Mouse (Mus musculus) common myeloid progenitor, adult 5-6 weeks (primary cell): ENCODE measurements around the gene Acads. TPM values are rescaled to one million over a fixed set of nuclear protein-coding genes. Genes with fewer than 3 reads are reported as not detected.
"Not testable (repeated sequence)": the region's sequence is repeated elsewhere in the genome, so short reads cannot be mapped to it uniquely, and the experiment has no call there.

Experiments
- ATAC-seq: replicated peaks from 2 replicates; pipeline ENCODE4 v1.8.0; 2016; ENCODE audit warnings: low read depth, mild to moderate bottlenecking, moderate TSS enrichment, inconsistent platforms; ENCODE audit not compliant: poor library complexity, severe bottlenecking
- total RNA-seq: library from RNA; stranded (forward); fragments of 200-1000, 187-1606 nt; gene quantifications from 2 replicates; pipeline ENCODE4 v1.2.3, GENCODE M21; 2017

Gene Acads
- total RNA-seq, result 19.5 and 32.2 TPM in 2 replicates

DNA sequence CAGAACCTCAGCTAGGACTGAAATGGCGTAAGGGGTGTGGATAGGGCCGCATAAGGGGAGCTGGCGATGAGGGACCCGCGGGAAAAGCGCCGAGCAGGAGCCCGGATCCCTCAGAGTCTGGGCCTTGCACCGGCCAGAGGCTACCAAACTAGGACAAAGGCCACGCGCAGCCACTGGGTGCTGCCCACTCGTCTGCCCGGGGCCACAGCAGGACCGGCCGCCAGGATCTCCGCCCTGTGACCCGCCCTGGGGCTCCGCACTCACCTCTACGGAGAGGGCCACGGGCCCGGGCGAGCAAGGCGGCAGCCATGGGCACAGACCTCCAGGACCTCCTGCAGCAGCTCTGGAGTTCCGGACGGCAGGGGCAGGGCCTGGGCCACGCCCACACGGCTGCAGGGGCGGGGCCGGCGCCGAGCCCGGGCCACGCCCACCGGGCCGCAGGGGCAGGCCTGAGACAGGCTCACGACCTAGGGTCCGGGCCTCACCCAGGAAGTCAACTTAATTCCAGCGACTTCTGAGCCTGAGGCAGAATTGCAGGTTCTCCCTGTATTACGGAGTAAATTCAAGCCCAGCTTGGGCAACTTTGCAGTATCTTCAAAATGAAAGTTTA, at the start of gene Acads:
Gene Acads, minus strand, starts transcription at position 386 of the 610 bp plus-strand sequence.
- peak; percentile 86 for ATAC-seq

DNA sequence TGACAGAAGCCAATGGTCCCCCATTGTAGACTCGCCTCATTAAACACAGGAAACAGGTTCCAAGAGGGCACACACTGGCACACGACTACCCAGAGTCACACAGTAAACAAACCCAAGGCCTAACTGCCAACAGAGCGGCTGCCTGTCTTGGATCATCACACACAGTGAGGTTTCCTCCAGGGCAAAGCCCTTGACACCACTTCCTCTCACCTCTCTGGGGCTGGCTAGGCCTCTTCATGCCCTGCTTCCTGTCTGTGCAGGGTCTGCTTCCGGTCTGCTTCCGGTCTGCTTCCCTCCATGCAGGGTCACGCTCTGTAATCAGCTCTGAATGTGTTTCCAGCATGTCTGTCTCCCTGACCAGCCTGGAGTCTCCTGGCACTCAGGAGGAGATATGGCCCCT, 48.2 kb upstream of the Acads start:
- ATAC-seq, result peak; percentile 76

DNA sequence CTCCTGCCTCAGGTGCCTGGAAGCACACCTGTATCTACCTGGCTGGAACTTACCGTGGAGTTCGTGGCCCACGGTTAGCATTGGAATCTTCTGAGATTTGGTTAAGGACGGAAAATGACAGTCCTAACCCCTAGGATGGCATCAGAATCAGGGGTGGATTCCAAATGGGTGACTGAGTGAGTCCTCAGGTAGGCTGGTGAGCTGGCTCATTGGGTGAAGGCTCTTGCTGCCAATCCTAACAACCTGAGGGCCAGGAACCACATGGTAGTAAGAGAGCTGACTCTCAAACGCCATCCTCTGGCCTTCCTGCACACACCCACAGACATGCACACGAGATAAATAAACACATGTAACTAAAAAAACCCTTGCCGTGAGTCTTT, 47.7 kb upstream of the Acads start:
- no peak for ATAC-seq

DNA sequence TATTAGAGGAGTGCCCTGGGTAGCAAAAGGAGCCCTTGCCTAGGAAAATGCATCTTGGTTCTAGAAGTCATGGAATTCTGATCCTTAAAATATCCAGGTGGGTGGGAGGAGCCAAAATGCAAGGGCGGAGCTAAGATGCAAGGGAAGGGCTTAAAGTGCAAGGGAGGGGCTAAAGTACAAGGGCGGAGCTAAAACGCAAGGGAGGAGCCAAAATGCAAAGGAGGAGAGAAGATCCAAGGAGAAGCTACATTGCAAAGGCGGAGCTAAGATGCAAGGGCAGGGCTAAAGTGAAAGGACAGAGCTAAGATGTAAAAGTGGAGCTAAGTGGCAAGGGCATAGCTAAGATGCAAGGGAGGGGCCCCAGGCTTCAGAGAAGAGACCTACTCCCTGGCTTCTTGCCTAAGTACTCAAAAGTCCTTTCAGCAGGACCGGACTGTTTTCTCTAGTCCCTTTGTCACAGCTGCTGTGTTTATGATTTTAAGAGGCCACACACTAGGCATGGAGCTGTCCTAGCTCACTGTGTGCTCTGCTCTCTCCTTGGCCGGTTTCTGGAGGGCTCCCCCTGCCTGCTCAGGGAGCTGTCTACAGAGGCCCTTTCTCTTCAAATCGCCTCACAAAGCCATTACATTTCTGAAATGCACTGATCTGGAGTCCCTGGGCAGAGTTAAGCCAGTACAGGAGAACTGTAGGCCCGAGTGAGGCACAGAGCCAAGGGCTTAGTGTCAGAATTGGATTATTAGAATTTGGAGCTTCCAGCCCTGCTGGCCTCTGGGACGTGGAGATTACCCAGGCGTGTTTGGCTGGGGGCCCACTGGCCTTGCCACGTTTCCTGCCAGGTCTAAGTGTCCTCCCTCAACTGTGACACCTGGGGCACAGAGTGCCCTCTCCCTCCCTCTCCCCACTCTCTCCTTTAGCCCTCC, 47.0 kb upstream of the Acads start:
- no peak for ATAC-seq

DNA sequence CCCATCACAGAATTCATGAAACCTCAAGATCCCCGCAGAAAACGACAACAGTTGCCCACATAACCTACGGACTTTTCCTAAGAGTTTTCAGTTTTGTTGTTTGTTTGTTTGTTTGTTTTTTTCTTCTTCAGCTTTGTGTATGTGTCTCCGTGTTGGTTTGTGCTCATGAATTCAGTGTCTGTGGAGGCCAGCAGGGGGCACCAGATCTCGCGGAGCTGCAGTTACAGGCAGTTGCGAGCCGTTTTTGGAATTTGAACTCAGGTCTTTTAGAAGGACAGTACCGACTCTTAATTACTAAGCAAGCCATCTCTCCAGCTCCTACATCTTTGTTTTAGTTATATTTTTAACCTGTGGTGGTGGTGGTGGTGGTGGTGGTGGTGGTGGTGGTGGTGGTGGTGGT, 46.2 kb upstream of the Acads start:
- no peak for ATAC-seq

DNA sequence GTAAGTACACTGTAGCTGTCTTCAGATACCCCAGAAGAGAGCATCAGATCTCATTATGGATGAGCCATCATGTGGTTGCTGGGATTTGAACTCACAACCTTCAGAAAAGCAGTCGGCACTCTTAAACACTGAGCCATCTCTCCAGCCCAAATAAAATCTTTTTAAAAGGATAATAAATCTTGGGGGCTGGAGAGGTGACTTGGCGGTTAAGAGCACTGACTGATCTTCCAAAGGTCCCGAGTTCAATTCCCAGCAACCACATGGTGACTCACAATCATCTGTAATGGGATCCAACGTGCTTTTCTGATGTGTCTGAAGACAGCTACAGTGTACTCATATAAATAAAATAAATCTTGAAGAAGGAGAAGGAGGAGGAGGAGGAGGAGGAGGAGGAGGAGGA, 45.3 kb upstream of the Acads start:
- ATAC-seq, result not testable (repeated sequence)

DNA sequence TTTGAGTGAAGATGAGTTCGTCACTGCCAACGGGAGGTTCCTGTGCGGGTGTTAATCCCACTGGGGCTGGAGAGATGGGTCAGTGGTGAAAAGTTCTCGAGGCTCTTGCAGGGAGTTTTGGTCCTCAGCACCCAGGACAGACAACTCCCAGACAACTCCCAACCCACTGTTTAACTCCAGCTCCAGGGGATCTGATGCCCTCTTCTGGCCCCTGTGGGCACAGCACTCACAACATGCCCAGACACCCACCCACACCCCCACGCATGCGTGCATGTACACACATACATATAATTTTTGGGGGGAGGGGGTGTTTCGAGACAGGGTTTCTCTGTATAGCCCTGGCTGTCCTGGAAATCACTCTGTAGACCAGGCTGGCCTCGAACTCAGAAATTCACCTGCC, 44.4 kb upstream of the Acads start:
- ATAC-seq, result no peak

DNA sequence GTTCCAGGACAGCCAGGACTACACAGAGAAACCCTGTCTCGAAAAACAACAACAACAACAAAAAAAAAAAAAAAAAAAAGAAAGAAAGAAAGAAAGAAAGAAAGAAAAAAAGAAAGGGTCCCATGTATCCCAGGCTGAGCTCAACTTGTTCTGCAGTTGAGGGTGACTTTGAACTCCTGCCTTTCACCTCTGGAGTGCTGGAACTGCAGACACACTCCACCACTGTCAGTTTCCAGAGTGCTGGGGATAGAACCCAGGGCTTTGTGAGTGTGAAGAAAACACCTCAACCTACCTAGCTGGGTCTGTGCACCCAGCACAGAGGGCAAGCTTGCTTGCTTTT, 42.8 kb upstream of the Acads start:
- ATAC-seq, result not testable (repeated sequence)

DNA sequence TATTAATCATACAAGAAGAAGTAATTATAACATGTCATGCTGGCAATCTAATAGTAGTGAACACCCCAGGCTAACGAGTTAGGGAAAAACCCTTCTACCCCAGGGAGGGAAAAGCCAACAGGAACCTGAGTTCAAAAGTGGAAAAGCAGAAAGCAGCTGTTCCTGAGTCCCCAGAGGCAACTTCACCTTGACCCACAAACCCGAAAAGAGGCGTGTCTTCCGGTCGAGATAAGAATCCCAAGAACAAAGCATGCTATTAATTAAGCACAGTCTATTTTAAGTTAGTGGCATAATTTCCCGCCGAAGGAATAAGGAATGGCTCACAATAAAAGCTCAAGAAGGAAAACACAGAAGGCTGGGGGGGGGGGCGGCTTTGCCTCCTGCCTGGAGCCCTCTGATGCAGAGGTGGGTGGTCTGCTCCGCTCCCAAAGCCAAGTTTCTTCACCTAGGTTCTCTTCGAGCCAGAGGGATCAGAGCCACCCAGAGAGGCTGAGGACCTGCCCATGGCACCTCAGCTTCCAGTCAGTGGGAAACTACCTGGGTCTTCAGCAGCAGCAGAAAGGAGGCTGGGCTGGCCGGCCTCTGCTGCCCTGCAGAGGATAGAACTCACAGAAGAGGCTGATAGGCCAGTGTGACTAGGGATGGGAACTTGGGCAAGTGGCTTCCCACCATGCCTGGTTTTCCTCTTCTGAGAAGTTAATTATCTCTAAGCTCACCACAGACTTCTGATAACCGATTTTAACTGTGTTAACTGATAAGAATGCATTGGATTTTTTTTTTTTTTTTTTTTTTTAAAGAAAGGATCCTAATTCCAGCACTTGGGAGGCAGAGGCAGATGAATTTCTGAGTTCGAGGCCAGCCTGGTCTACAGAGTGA, 42.2 kb upstream of the Acads start:
- no peak for ATAC-seq

DNA sequence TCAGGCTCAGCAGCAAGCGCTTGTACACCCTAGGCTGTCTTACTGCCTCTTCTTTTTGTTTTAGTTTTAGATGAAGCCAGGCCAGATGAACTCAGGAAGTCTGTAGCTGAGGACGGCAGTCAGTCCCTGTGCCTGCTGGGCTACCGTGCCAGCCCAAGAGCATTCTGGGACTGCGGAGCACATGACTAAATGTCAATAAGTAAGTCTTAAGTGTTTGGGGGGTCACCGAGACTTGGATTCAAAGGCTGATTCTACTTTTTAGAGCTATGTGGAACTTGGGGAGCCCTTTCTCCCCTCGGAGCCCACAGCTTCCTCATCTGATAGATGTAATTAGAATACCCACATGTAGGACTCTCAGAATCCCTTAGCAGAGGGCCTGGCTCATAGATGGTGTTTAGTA, 41.5 kb upstream of the Acads start:
- ATAC-seq, result no peak

DNA sequence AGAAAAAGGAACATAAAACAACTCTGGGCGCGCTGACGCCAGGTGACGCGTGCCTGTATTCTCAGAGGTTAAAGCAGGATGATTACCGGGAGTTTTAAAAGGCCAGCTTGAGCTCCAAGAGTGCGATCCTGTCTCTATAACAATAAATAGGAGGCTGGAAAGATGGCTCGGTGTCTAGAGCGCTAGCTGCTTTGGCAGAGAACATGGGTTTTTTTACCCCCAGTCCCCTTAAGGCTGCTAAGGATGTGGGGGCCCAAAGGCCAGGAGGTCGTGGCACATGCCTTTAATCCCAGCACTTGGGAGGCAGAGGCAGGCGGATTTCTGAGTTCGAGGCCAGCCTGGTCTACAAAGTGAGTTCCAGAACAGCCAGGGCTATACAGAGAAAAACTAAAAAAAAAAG, 40.0 kb upstream of the Acads start:
- ATAC-seq, result no peak

DNA sequence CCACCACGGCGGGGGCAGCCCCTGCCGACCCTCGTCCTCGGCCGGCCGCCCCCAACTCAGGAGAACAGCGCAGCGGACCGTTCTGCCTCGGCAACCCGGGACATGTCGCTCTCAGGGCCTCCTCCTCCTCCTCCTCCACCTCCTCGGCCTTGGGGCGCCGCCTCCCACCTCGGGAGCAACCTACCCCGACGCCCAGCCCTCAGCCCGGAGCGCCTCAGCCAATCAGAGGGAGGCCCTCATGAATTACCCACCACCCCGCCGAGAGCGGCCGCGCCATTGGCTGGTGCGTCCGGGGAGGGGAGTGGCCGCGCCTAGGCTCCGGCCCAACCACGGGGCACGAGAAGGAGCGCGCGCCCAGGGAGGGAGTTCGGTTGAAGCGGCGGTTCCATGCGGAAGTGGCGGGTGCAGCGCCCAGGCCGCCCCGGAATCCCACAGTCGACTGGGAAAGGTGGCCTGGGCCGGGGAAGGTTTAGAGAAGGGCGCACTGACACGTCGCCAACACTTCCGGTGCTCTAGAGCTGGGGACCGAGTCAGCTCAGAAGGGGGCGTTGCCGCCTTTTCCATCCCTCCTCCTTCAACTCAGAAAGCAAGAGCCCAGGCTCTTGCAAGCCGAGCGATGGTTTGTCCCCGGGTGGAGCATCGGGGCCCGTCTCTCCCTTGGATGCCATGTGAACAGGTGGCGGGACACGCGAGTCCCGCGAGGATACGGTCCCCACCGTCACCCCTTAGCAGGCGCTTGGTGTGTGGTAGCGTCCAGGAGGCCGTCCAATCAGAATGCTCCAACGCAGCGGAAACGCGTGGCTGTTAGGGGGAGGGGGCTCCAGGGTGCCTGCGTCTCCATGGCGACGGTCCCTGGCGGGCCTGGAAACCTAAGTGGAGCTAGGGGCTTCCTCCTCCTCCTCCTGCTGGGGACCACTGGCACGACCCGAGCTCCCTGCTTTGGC, 39.2 kb upstream of the Acads start, which contains the start of gene Mlec:
Gene Mlec, minus strand, starts transcription at position 140 of the 944 bp plus-strand sequence.
- peak; percentile 75 for ATAC-seq

DNA sequence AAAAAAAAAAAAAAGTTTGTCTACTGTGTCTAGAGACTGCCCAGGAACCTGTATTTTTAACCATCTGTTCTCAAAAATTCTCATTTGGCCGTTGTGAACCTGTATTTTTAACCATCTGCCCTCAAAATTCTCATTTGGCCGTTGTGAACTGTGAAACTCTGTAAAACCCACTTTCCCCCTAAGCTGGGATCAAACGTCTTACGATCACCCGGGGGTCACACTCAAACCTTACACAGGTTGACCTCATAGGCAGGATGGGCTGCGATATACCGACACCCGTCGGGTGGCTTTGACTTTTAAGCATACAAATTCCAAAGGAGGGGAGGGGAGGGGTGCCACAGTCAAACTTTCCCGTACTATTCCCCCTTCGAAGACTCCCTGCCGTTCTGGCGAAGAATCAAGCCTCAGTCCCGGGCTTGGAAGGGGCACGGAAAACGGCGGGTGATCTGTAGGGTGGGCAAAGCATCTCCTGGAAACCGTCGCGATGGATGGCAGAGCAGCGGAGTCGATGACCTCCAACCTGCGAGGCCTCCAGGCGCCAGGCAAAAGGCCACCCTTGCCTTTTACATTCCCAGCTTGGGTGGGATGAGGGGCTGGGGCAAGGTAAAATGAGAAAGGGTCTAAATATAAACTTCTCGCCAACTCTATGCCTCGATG, 37.9 kb upstream of the Acads start:
- no peak for ATAC-seq

DNA sequence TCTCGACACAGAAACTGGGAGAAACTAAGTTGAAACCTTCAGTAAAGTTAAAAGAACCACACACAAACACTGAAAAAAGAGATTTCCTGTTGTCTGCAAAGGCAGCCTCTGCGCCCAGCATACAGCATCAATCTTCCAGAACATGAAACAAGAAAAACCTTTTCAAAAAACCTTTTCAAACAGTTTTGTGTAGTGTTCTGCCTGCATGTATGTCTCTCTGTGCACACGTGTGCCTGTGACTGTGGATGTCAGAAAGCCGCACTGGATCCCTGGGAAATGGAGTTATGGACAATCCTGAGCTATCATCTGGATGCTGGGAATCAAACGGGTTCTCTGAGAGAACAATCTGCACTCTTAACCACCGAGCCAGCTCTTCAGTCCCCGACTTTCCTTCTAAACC, 37.3 kb upstream of the Acads start:
- ATAC-seq, result no peak

DNA sequence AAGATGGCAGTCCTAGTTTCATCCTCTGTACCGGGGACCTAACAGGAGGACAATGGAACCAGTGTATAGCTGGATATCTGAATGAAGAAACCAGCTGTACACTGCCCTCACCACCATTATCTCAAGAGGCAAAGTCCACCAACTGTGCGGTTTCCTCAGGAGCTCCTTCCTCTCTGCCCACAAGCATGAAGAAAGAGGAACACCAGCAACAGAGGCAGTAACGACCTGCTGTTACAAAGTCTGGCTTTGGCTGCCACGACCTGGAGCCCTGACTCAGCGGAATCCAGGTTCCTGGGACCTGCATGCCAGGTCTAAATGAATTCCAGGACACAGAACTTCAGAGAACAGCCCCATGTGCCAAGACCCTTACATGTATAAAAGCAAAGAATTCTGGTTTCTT, 36.7 kb upstream of the Acads start:
- ATAC-seq, result peak; percentile 55

DNA sequence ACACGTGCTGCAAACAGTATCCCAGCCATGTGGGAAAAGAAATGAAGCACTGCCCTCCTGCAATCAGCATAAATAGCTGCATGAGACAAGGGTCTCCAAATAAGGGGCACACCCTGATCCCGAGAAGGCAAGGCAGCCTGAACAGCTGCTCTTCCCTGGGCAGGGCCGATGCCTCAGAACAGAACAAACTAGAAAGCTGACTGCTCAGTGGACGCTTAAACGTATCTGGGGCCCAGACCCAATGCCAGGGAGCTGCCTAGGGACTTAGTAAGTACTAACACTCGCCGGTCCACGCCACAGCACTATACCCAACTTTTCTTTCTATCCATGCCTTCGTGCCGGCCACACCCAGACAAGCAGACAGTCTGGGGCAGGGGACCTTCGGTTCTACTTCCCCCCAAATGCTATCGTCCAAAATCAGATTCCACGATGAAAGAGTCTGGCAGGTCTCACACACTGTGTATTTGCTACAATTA, 36.0 kb upstream of the Acads start:
- no peak for ATAC-seq

DNA sequence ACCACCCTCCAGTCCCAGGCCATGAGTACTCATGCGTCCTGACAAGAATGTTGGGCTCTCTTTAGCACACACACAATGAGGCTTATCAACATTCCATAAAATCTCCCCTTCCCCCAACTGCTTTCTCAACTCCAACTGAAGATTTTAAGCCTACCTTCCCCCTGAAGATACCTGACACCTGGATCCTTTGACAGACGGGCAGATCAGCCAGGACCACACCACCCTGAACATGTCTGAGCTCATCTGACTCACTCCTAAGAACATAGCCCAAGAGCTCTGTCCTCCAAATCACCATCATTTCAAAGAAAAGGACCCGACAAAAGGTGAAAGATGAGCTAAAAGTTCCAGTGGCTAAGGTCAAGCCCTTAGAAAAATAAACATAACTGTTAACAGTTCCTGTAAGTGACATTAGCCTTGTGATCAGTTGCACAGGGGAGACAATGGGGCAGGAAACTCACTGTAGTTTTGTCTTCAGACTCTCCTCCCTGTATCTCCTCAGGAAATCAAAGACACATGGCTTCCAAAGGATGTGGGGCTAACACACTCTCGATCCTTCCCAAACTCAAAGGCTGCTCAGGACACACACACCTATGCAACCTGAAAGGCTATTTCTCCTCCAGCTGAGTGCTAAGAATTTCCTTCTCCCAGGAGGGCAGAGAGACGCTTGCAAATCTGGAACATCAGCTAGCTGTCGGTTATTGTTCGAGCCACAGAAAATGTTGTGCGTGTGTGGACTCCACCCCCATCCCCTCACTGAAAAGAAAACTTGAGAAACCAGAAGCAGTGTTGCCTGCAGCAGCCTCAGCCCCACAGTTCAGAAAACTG, 33.2 kb upstream of the Acads start:
- ATAC-seq, result no peak

DNA sequence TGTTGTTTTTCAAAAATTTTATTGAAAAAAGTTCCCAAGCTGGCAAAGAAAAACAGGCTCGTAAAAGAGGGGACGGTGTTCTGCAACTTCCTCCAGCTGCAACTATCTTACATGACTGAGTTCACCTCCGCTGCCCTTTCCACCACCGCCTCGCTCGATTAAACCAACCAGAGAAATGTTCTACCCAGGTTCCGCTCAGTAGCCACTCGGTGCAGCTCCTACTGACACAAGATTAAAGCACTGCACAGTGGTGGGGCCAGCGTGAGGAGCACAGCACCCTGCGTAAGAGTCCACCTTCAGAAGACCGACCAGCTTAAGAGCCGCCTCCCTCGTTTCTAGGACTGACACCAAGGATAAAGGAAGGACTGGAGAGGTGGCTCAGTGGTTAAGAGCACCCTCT, 32.3 kb upstream of the Acads start:
- ATAC-seq, result no peak
